Mouse (Mus musculus) lung, postnatal 0 days (tissue): ENCODE data around the gene Mrpl45. TPM values are rescaled to one million over a fixed set of nuclear protein-coding genes. Genes with fewer than 3 reads are reported as not detected.

ENCODE experiments used
- ATAC-seq: fragments of 200-750 bp; cut with Nextera tagmentation; 2 replicates; pipeline ENCODE4 v1.8.0; 2017; ENCODE audit warnings: moderate library complexity
- DNase-seq: peaks from one replicate; pipeline ENCODE4 v3.0.0-alpha.2; 2016; ENCODE audit warnings: low spot score
- H3K27ac ChIP-seq: fragments of 300-500 bp; sonication (generic); 2 replicates; pipeline ENCODE4 v1.5.1; 2014; ENCODE audit warnings: antibody characterized with exemption, mild to moderate bottlenecking, low read length, mixed read lengths
- H3K27me3 ChIP-seq: fragments of 300-500 bp; sonication (generic); replicated peaks from 2 replicates; pipeline ENCODE4 v1.6.1; 2014; ENCODE audit warnings: low read length, mixed read lengths; ENCODE audit not compliant: insufficient read depth
- H3K36me3 ChIP-seq: fragments of 300-500 bp; sonication (generic); 2 replicates; pipeline ENCODE4 v1.6.1; 2014; ENCODE audit warnings: low read length, mixed read lengths; ENCODE audit not compliant: insufficient read depth
- H3K4me1 ChIP-seq: fragments of 300-500 bp; sonication (generic); 2 replicates; pipeline ENCODE4 v1.6.1; 2014; ENCODE audit warnings: antibody characterized with exemption, low read depth, low read length, mixed read lengths; ENCODE audit not compliant: insufficient read depth
- H3K4me2 ChIP-seq: fragments of 300-500 bp; sonication (generic); replicated peaks from 2 replicates; pipeline ENCODE4 v1.6.1; 2014; ENCODE audit warnings: low read depth, mild to moderate bottlenecking, low read length, moderate library complexity, mixed read lengths
- H3K4me3 ChIP-seq: fragments of 300-500 bp; sonication (generic); 2 replicates; pipeline ENCODE4 v1.5.1; 2014; ENCODE audit warnings: low read depth, low read length
- H3K9ac ChIP-seq: fragments of 300-500 bp; sonication (generic); replicated peaks from 2 replicates; pipeline ENCODE4 v1.6.1; 2014; ENCODE audit warnings: low read depth, mild to moderate bottlenecking
- H3K9me3 ChIP-seq: fragments of 300-500 bp; sonication (generic); 2 replicates; pipeline ENCODE4 v1.6.1; 2016; ENCODE audit warnings: low read length, mixed read lengths
- CTCF ChIP-seq: IDR thresholded peaks from 2 replicates; pipeline ENCODE4 v1.5.1; 2016; ENCODE audit warnings: antibody characterized with exemption, mild to moderate bottlenecking
- EP300 ChIP-seq: IDR thresholded peaks from 2 replicates; pipeline ENCODE4 v1.6.1; 2016; ENCODE audit warnings: antibody characterized with exemption, mild to moderate bottlenecking, control low read depth
- WGBS: fragments of 180-500 bp; shearing (Covaris S2); extraction: QIAGEN DNeasy Blood & Tissue Kit; methylation state at CpG from one replicate; pipeline ENCODE4 v1.1.7; 2014; 5-methylcytosine and 5-hydroxymethylcytosine counted together
- polyA plus RNA-seq: library from polyadenylated mRNA; unstranded; fragments of >200 nt; fragmentation: Nextera tagmentation; extraction: Ambion mirVana; gene quantifications from 2 replicates; pipeline ENCODE4 v1.2.1, GENCODE M21; 2015

Mrpl45 gene
- polyA plus RNA-seq, 1 experiment from 2014 or later = 22.4 TPM

- 64% methylated on average over 9 of the region's 9 CpGs for WGBS
- H3K27me3 ChIP-seq = no peaks in the 10 kb centered on the region
- no peak overlapping the region for H3K4me2 ChIP-seq
- DNase-seq (no peak), ATAC-seq (no peak)
- H3K27ac ChIP-seq = peak overlapping the region; percentile 39
- no peaks in the 10 kb centered on the region for H3K36me3 ChIP-seq
- no peak overlapping the region for H3K9ac ChIP-seq
- peaks cover 14% of the 10 kb centered on the region; the same call in 1 of the 2 replicates for H3K4me1 ChIP-seq
- TF ChIP-seq EP300 (no peak), CTCF (peak; percentile 11; the same call in 1 of the 2 replicates)
- no peak overlapping the region for H3K4me3 ChIP-seq
- no peaks in the 10 kb centered on the region for H3K9me3 ChIP-seq
These were observed 18.9 kb downstream of the Mrpl45 start for GRCm38 (mm10) chr11:97334400-97334799.

DNA sequence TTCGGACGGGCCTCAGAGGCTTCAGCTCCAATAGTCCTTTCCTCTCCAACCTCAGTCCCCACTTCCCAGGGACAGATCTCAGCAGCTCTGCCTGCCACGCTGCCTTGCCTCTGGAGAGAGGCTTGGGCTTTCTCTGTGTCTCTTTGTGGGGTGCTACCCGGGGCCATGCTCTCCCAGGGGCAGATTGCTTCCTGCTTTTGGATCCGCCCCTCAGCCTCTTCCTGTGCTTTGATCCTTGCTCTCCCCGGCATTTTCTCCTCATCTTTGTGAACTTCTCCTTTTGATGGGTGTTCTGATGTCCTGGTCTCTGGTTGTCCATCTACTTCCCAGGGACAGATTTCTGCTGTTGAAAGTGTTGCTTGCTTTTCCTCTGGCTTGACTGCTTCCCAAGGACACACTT is 20.7 kb downstream of the Mrpl45 start:
- Histone ChIP-seq H3K9ac (no peak overlapping the region), H3K36me3 (no peaks in the 10 kb centered on the region), H3K27ac (no peak overlapping the region), H3K4me3 (no peak overlapping the region), H3K4me2 (no peak overlapping the region), H3K4me1 (peaks cover 14% of the 10 kb centered on the region; the same call in 1 of the 2 replicates), H3K9me3 (no peaks in the 10 kb centered on the region), H3K27me3 (no peaks in the 10 kb centered on the region)
- WGBS = 48% methylated on average over 6 of the region's 6 CpGs
- ATAC-seq (no peak), DNase-seq (no peak)
- no peak for TF ChIP-seq EP300
- no peak for TF ChIP-seq CTCF

GRCm38 (mm10) chr11:97336751-97337345 is 21.3 kb downstream of the Mrpl45 start:
- 67% methylated on average over 14 of the region's 14 CpGs for WGBS
- Histone ChIP-seq H3K4me3 (no peak overlapping the region), H3K4me1 (peaks cover 14% of the 10 kb centered on the region; the same call in 1 of the 2 replicates), H3K4me2 (no peak overlapping the region), H3K9me3 (no peaks in the 10 kb centered on the region), H3K9ac (no peak overlapping the region), H3K27ac (no peak overlapping the region), H3K36me3 (no peaks in the 10 kb centered on the region), H3K27me3 (no peaks in the 10 kb centered on the region)
- TF ChIP-seq EP300 = no peak
- no peak for TF ChIP-seq CTCF
- ATAC-seq (no peak), DNase-seq (no peak)

- H3K27ac ChIP-seq = no peak overlapping the region
- WGBS = 82% methylated on average over 12 of the region's 12 CpGs
These were observed 21.8 kb downstream of the Mrpl45 start for GRCm38 (mm10) chr11:97337363-97337762.

GRCm38 (mm10) chr11:97338302-97338976 is 22.9 kb downstream of the Mrpl45 start:
- Histone ChIP-seq H3K27ac (peak overlapping the region; percentile 86), H3K4me2 (peak overlapping the region; percentile 51), H3K4me3 (no peak overlapping the region), H3K36me3 (no peaks in the 10 kb centered on the region), H3K27me3 (no peaks in the 10 kb centered on the region), H3K9ac (no peak overlapping the region), H3K9me3 (no peaks in the 10 kb centered on the region), H3K4me1 (peaks cover 14% of the 10 kb centered on the region; the same call in 1 of the 2 replicates)
- peak; percentile 63 for DNase-seq
- WGBS = 23% methylated on average over 21 of the region's 21 CpGs
- ATAC-seq = peak; percentile 71
- TF ChIP-seq EP300 (no peak), CTCF (no peak)

More at GRCm38 (mm10) chr11:97337363-97337762, 21.8 kb downstream of the Mrpl45 start:
- TF ChIP-seq EP300 (no peak), CTCF (peak; percentile 17; the same call in 1 of the 2 replicates)
- Histone ChIP-seq H3K4me1 (peaks cover 14% of the 10 kb centered on the region; the same call in 1 of the 2 replicates), H3K4me2 (no peak overlapping the region), H3K9ac (no peak overlapping the region), H3K4me3 (no peak overlapping the region), H3K36me3 (no peaks in the 10 kb centered on the region), H3K9me3 (no peaks in the 10 kb centered on the region), H3K27me3 (no peaks in the 10 kb centered on the region)
- DNase-seq (no peak), ATAC-seq (no peak)

DNA sequence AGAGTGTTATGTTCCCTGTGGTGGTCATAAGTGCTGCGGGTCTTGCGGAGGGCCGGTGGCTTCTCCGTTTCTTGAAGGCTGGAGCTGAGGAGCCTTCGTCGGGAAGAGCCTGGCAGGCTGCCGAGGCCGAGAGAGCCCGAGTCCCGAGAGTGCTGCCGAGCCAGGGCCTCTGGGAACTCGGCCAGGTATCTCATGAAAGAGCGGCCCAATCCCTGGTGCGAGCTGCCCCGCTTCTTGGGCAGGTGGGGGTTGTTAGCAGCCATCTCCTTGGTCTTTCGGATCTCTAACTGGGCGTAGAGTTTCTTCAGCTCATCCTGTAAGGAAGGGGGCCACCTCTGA is 23.4 kb downstream of the Mrpl45 start:
- Histone ChIP-seq H3K4me2 (peak overlapping the region; percentile 51), H3K27me3 (no peaks in the 10 kb centered on the region), H3K4me3 (no peak overlapping the region), H3K27ac (peak overlapping the region; percentile 86), H3K4me1 (peaks cover 14% of the 10 kb centered on the region; the same call in 1 of the 2 replicates), H3K9ac (no peak overlapping the region), H3K36me3 (no peaks in the 10 kb centered on the region), H3K9me3 (no peaks in the 10 kb centered on the region)
- 7% methylated on average over 17 of the region's 17 CpGs for WGBS
- DNase-seq (peak; percentile 89), ATAC-seq (peak; percentile 69)
- TF ChIP-seq EP300 = no peak
- no peak for TF ChIP-seq CTCF
